Mouse (Mus musculus): ENCODE measurements around the gene Sp110. TPM values are rescaled to one million over a fixed set of nuclear protein-coding genes. Genes with fewer than 3 reads are reported as not detected.
"Not testable (repeated sequence)": the region's sequence is repeated elsewhere in the genome, so short reads cannot be mapped to it uniquely, and the experiment has no call there.

Sp110 gene
- polyA plus RNA-seq (2016; fragmentation: Nextera tagmentation; extraction: Ambion mirVana), result 0.37 TPM in 2 replicates

DNA sequence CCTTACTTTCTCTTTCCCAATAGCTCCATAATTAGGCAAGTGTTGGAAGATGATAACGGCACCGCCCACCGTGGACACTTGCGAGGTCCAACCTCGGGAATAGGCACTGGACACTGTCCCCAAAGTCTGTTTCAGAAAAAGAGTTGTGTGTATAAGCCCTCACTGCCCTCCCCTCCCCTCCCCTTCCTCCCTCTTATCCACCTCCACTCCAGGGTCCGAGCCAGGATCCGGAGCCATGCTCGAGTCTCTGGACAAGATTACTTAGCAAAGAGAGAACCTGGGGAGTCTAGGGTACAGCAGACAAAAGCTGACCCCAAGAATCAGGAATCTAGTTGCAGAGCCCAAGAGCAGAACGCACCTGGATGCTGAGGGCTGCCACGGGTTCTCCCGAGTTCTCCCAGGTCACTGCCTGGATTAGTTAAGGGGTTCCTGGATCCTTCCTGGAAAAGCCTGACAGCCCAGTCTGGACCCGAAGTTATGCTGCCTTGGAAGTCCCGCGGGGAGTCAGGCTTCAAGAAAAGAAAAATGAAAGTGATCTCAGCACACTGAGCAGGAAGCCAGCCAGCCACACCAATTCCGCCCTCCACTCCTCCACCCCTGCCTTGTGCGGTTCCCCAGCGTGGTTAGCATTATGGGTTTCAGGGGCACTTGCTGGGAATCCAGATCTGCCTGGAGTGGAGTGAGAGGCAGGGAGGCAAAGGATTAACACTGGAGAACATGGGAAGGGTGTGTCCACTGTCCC, at the start of gene Sp110:
Gene Sp110 (minus strand): TSS at position 547 of the 742 bp plus-strand sequence.
- not testable (repeated sequence) for H3K4me2 ChIP-seq; H3K27me3 ChIP-seq; H3K9ac ChIP-seq; H3K4me1 ChIP-seq; ATAC-seq (ENCODE audit: low FRiP score); H3K27ac ChIP-seq; H3K36me3 ChIP-seq (replicated peaks); H3K4me3 ChIP-seq (replicated peaks); H3K9me3 ChIP-seq
- 74% methylated on average over 17 of the region's 17 CpGs for WGBS

DNA sequence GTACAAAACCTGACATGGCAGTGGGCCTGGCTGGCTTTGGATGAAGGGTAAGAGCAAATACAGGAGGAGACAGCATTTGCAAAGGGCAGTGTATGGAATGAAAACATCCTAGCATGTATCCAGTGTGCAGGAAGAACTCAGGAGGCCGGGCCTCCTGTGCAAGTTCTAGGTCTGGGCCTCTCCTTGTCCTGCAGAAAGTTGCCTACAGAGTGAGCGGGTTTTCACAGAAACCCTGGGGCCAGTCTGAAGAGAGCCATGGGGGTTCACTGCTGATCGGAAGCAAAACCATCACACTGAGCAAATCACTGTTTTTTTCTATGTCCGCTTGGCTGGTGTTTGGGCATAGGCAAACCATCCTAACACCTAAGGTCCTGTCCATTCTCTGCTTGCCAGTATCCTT, 39.5 kb upstream of the Sp110 start:
- not testable (repeated sequence) for H3K9ac ChIP-seq; H3K27me3 ChIP-seq; H3K4me3 ChIP-seq (replicated peaks); H3K4me2 ChIP-seq; H3K36me3 ChIP-seq (replicated peaks); H3K9me3 ChIP-seq; H3K27ac ChIP-seq; ATAC-seq (ENCODE audit: low FRiP score); H3K4me1 ChIP-seq
- WGBS, result 83% methylated on average over 4 of the region's 4 CpGs

DNA sequence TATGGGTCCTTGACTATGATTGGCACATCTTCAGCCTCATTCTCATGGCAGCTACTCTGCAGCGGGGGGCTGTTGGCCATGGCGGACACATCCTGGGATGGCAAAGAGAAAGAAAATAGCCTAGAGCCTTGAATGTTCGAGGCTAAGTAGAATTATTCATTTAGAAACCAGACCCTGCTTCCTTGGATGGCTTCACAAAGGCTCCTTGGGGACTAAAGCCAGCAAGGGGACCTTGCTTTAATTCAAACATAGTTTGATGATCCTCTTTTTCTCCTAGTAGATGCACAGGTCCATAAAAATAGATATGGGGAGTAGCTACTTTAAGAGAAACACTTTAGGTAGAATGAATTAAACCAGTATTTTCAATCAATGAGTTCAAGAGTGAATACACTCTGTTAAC, 38.3 kb upstream of the Sp110 start:
- not testable (repeated sequence) for H3K4me1 ChIP-seq; H3K27me3 ChIP-seq; ATAC-seq (ENCODE audit: low FRiP score); H3K27ac ChIP-seq; H3K4me2 ChIP-seq; H3K9me3 ChIP-seq; H3K4me3 ChIP-seq (replicated peaks); H3K9ac ChIP-seq; H3K36me3 ChIP-seq (replicated peaks)
- 67% methylated on average over 3 of the region's 3 CpGs for WGBS

DNA sequence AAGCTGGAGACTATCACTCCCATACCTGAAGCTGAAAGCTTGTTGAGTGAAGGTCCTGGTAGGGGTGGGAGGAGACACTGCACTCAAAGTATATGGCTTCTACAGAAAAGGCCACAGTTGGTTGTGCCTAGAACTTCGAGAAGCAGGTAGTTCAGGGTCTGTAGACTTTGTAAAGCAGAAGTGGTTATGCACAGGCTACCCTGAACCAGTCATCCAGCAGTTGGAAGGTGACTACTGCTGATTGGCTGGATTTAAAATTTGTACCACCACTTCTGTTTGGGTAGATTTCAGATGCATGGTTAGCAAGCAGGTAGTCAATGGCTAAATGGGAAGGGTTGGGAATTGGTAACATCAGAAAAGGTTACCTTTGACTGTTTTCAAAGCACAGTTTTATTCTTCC, 20.1 kb upstream of the Sp110 start:
- H3K9ac ChIP-seq; H3K36me3 ChIP-seq (replicated peaks); H3K4me2 ChIP-seq; H3K9me3 ChIP-seq; H3K27ac ChIP-seq; H3K27me3 ChIP-seq; ATAC-seq (ENCODE audit: low FRiP score); H3K4me1 ChIP-seq; H3K4me3 ChIP-seq (replicated peaks): not testable (repeated sequence)
- 55% methylated on average over 1 of the region's 1 CpGs for WGBS

DNA sequence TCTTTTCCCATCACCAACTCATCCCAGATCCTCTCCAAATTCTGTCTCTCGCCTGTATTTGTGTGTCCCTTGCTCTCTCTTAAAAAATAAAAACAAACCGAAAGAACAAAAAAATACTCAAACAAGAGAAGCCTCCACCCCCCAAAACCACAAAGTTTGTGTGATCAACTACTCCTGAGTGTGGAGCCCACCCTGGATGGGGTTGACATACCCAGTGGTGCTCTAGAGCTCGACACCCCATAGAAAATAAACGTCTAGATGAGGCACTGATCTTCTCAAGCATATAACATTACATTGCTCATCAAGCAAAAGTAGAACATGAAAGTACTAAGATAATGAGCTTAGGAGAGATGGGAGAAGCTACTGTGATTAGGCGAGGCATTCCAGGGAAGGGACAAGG, 18.5 kb upstream of the Sp110 start:
- WGBS, result 65% methylated on average over 4 of the region's 5 CpGs

DNA sequence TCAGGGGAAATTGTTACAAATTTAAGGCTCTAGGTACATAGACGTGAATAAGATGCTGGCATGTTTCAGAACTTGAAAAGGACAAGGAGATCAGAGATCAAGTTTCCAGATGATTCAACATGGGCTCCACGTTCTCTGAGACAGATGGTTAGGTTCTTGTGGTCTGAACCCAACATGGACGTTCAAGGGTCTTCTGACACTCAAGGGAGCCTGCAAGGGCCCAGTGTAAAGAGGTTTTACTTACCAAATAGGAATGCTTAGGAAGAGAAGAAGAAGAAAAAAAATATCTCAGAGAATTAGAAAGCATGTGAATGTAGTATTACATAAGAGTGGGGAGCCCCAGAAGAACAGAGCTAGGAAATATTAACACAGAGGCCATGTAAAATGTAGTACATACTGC, 17.2 kb upstream of the Sp110 start:
- H3K4me3 ChIP-seq (replicated peaks); H3K9me3 ChIP-seq; H3K27ac ChIP-seq; H3K4me1 ChIP-seq; H3K36me3 ChIP-seq (replicated peaks); H3K9ac ChIP-seq; ATAC-seq (ENCODE audit: low FRiP score); H3K4me2 ChIP-seq; H3K27me3 ChIP-seq: not testable (repeated sequence)
- 63% methylated on average over 3 of the region's 3 CpGs for WGBS

More for the DNA sequence above, 18.5 kb upstream of the Sp110 start:
- not testable (repeated sequence) for H3K9ac ChIP-seq; H3K9me3 ChIP-seq; H3K27ac ChIP-seq; ATAC-seq (ENCODE audit: low FRiP score); H3K4me1 ChIP-seq; H3K4me2 ChIP-seq; H3K36me3 ChIP-seq (replicated peaks); H3K27me3 ChIP-seq; H3K4me3 ChIP-seq (replicated peaks)

DNA sequence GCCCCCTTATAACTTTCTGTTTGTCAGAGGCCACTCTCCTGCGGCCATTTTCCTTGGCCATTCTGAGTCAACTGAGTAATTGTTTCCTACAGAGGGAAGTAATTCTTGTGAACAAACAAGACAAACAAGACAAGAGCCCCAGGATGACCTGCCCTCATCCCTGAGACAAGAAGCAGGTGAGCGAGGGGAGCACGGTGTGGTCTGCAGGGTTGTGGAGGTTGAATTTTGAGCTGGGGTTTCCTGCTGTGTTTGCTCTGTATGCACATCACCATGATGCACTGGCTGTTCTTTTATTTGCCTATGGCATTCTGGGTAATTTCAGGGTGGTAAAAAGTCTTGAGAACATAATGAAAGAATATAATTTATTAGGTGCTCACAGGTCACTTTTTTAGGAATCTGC, 16.5 kb upstream of the Sp110 start:
- H3K9me3 ChIP-seq; H3K36me3 ChIP-seq (replicated peaks); H3K27me3 ChIP-seq; H3K27ac ChIP-seq; ATAC-seq (ENCODE audit: low FRiP score); H3K9ac ChIP-seq; H3K4me3 ChIP-seq (replicated peaks); H3K4me1 ChIP-seq; H3K4me2 ChIP-seq: not testable (repeated sequence)
- WGBS, result 96% methylated on average over 3 of the region's 3 CpGs

DNA sequence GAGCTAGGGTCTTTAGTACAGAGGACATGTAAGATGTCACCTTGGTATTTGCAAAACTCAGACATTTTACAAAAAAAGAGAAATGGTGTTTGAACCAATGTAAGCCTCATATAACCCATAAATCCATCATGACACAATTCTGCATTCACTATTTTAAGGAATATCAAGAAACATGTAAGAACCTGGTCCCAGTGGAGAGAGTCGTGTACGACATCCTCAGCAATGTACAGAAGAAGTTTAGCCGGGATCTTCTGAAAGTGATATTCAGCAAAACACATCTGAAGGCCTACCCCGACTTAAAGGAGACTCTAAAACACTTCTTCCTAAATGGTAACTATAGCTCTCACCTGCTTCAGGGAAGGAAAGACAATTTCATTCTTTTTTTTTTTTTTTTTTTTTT, 12.0 kb upstream of the Sp110 start:
- WGBS, result no CpG with 5 or more reads among the region's 4 CpGs
- H3K27me3 ChIP-seq; H3K27ac ChIP-seq; H3K4me2 ChIP-seq; H3K36me3 ChIP-seq (replicated peaks); H3K9ac ChIP-seq; H3K9me3 ChIP-seq; ATAC-seq (ENCODE audit: low FRiP score); H3K4me3 ChIP-seq (replicated peaks); H3K4me1 ChIP-seq: not testable (repeated sequence)

DNA sequence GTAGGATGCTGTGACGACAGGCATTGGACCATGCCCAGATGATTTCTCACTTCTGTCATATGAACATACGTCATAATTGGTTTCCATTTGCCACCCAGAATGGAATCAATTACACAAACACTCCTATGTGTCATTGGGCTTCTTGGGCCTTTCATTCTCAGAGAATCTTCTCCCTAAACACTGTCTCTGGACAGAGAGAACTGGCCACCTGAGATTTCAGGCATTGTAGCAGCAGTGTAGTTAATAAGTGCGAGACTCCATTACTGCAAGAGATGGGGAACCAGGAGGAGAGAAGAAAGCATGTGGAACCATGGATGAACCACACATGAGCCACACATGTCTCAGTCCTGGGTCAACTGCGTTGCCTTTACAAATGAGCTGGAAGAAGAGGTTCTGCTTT, 9.7 kb upstream of the Sp110 start:
- not testable (repeated sequence) for H3K36me3 ChIP-seq (replicated peaks); H3K4me1 ChIP-seq; H3K27ac ChIP-seq; H3K4me2 ChIP-seq; H3K9me3 ChIP-seq; H3K4me3 ChIP-seq (replicated peaks); H3K27me3 ChIP-seq; H3K9ac ChIP-seq; ATAC-seq (ENCODE audit: low FRiP score)
- 86% methylated on average over 3 of the region's 4 CpGs for WGBS

DNA sequence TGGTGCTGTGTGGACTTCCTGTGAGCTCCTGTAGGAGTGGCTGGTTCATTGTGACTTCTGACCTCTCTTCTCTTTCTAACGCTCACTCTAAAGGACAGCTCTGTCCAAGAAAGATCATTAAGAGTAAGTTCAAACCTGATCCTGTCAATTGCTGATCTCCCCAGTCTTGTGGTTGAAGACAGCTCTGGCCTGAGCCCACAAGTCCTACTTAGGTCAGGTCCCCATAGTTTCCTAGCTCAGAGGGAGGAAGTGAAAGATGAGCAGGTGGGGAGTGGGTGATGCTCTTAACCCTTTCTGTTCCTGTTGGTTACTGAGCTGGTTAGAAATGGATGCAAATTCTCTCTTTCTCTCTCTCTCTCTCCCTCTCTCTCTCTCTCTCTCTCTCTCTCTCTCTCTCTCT, 5.7 kb upstream of the Sp110 start:
- H3K4me3 ChIP-seq (replicated peaks); H3K9me3 ChIP-seq; ATAC-seq (ENCODE audit: low FRiP score); H3K9ac ChIP-seq; H3K27ac ChIP-seq; H3K27me3 ChIP-seq; H3K4me2 ChIP-seq; H3K36me3 ChIP-seq (replicated peaks); H3K4me1 ChIP-seq: not testable (repeated sequence)
- WGBS, result 100% methylated on average over 1 of the region's 1 CpGs

DNA sequence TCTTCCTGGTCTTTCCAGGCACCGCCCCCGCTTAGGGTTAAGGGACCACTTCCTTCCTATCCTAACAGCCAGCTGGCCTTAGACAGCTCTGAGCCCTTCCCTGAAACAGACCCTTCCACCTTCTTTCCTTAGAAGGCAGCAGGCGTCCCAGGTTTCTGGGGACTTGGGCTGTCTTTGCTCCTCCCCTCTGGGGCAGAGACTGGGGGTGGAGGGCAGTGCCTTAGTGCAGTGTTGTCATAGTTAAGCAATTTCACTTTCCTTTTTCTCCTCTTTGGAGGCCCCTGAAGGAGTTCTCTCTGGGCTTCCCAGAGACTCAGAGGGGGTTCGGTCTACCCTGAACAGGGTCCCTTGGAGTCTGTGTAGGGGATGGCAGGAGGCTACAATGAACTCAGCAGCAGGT, 2.2 kb upstream of the Sp110 start:
- H3K4me2 ChIP-seq; H3K9ac ChIP-seq; H3K4me1 ChIP-seq; H3K4me3 ChIP-seq (replicated peaks); H3K27me3 ChIP-seq; H3K9me3 ChIP-seq; ATAC-seq (ENCODE audit: low FRiP score); H3K36me3 ChIP-seq (replicated peaks); H3K27ac ChIP-seq: not testable (repeated sequence)
- WGBS, result 67% methylated on average over 4 of the region's 4 CpGs

DNA sequence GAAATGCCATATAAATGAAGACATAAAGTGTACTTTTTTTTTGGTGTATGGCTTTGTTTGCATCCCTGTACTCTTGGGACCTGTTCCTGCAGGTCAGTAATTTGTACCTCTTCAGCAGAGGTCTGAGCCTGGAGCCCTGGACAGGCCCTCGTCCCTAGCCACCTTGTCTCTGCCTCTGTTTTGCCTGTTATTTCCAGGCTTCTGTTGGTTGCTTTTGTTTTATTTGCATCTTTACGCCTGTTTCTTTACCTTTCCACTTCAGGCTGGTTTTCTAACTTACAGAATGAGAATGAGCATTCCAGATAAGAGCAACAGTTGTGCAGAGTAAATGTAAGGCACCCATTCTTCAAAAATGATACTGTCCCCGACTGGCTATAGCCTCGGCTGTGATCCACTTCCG, 1.5 kb upstream of the Sp110 start, which contains the start of gene Sp140:
Gene Sp140 (plus strand): TSS at position 301 of the 400 bp plus-strand sequence.
- H3K36me3 ChIP-seq (replicated peaks); H3K27me3 ChIP-seq; H3K9me3 ChIP-seq; H3K4me2 ChIP-seq; H3K4me1 ChIP-seq; H3K27ac ChIP-seq; ATAC-seq (ENCODE audit: low FRiP score); H3K4me3 ChIP-seq (replicated peaks); H3K9ac ChIP-seq: not testable (repeated sequence)
- WGBS, result 57% methylated on average over 1 of the region's 5 CpGs

DNA sequence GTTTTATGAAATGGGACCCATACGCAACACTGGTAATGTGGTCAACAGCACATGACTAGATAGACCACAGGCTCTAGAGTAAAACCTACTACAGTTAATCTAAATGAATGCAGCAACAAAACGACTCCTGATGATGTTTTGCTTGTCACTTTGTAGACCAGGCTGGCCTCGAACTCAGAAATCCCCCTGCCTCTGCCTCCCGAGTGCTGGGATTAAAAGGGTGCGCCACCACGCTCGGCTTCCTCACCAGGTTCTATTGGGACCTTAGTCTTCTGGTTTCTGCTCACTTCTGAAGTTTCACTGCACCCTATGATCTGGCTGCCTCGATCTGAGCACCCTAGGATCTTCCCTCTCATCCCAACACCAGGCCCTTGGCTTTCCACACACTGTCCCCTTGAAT, 6.1 kb downstream of the Sp110 start:
- not testable (repeated sequence) for H3K27ac ChIP-seq

More for the DNA sequence above, 6.1 kb downstream of the Sp110 start:
- H3K4me1 ChIP-seq; H3K9me3 ChIP-seq; H3K4me2 ChIP-seq; H3K27me3 ChIP-seq; ATAC-seq (ENCODE audit: low FRiP score); H3K36me3 ChIP-seq (replicated peaks); H3K9ac ChIP-seq; H3K4me3 ChIP-seq (replicated peaks): not testable (repeated sequence)
- 87% methylated on average over 8 of the region's 8 CpGs for WGBS
